Mouse (Mus musculus) spleen, postnatal 14 days (tissue): Measurements from ENCODE around the gene Btd.
"Not testable (repeated sequence)": the region's sequence is repeated elsewhere in the genome, so short reads cannot be mapped to it uniquely, and the experiment has no call there.

Experiments used
- DNase-seq, 2 experiments: peaks; one replicate each; pipeline ENCODE4 v3.0.0; 2021 to 2022; ENCODE audit warnings: low spot score in 2 of 2

Btd gene

DNA sequence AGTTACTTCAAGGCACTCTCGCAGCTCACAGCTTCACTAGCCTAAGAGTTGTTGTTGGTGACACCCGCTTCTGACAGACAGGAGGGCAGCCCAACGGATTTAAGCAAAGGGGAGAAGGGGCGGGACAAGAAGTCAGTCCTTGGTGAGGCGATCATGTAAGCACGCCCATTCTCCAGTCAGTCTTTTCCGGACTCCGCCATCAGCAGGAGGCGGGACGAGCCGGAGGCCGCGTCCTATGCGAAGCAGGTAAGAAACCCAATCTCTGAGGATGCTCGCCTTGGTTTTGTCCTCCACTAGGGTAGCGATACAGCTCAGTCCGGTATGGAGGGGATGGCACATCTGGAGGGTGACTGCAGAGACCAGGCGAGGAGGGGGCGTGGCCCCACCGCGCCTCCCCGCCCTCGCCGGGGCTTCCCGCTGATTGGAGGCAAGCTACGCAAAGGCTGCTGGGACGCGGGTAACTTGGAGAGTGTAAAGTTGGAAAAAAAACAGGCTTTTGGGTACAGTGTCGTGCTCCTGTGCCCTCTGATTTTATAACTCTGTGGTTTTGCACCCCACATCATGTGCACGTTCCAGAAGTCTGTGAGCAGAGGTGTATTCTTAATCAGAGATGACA, at the start of gene Btd, which contains the start of gene Hacl1:
Gene Btd, plus strand, starts transcription at position 139 of the 616 bp plus-strand sequence.
Gene Hacl1, minus strand, starts transcription at position 397 of the 616 bp plus-strand sequence.
- peak; percentile 68 to 79 for DNase-seq

DNA sequence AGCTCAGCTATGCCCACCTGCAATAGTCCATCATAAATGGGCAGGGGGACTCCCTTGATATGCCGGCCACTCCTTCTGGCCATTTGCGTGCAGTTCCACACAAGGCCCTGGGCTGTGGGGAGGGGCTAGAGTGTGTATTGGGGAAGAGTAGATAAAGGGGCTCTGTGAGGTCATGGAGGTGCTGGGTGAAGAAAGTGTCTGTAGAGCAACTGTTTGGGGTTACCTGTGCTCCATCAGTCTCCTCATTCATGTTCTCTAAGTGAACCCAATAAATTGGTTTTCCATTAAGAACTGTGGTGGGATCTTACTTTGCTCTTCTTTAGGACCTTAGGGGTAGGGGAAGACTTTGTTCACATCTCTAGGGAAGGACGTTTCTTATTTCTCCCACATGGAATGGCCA, 49.6 kb upstream of the Btd start, which contains the start of gene Colq:
Gene Colq, minus strand, starts transcription at position 101 of the 400 bp plus-strand sequence.
- no peak for DNase-seq

DNA sequence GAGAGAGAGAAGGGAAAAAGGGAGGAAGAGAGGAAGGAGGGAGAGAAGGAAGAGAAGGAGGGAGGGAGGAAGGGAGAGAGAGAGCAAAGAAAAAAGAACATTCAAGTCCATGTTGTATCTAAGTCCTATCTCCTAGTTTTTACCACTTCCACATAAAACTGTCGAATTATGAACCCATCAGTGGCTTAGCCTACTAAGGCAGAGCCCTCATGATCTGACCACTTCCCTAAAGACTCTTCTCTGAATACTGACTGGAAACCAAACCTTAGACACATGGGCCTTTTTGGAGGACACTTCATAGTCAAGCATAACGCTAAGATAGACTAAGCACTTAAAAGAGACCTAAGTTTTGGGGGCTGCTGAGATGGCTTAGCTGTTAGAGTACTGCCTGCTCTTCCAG, 47.8 kb upstream of the Btd start:
- no peak for DNase-seq

DNA sequence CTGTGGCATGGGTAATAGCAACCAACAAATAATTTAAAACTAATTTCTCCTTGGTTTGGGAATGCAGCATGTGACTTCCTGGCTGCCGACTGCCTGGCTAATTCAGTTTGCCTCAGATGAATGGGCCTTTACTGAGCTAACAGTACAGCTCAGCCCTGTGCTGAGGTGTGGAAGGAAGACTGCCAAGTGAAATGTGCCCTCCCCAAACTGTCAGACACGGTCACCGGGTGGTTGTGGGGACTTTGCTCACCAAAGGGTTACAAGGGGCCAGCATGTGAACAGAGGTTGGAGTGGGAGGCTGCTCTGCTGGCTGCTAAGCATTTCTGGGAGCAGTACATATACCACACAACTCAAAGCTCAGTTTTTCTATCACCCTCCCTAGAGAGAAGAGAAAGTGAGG, 46.1 kb upstream of the Btd start:
- DNase-seq, result no peak

DNA sequence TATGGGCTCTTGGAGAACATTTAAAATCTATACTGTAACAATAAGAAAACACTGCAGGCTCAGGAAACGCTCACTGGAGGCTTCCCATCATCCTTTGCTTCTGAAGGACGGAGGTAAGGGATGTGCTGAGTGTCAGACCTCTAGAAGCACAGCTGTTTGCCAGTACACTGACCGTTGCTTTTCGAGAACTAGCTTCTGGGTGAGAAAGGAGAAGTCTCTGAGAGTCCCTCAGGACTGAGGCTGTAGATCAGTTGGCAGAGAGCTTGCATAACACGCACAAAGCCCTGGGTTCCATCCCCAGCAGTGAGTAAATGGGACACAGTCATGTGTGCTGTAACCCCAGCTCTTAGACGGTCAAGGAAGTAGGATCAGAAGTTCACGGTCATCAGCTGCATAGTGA, 44.4 kb upstream of the Btd start:
- no peak for DNase-seq

DNA sequence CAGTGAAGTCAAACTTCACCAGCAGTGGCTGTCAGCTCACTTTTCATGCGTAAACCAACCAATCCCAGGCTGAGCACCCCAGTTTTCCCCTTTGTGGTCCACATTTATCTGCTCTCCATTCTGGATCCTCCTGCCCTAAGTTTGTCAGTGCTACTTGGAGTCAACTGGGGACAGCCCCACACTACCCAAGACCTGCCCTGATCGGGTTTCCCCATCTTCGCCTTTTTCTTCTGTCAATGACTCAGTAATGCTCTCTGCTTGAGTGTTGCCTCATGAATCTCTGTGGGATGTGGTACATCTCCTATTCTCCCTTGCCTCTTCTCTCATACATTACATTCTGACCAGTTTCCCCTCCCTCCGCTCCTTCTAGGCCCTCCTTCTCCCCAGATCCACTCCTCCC, 43.4 kb upstream of the Btd start:
- no peak for DNase-seq

DNA sequence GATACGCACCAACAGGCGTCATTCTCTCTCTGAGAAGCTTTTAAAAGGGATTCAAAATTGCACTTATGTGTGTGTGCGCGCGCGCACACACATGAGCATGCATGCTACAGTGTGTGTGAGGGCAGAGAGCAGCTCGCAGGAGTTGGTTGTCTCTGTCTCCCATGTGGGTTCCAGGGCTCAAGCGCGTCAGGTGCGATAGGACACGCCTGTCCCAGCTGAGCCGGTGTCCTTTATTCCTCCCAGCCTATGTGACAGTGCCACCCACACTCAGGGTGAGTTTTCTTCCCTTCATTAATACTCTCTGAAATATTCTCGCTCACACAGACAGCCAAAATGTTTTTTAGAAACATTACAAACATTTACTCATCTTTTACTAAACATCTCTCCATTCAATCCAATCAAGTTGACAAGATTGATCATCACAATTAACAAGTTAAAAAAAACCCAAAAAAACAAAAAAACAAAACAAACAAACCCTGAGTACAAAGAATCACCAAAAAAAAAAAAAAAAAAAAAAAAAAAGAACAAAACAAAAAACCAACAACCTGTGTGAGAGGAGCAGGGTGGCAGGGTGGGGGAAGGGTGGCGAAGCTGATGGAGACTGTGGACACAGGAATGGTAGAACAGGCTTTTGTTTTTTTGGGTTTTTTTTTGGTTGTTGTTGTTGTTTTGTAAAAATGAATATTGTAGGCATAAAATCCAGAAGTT, 38.8 kb upstream of the Btd start:
- no peak for DNase-seq

DNA sequence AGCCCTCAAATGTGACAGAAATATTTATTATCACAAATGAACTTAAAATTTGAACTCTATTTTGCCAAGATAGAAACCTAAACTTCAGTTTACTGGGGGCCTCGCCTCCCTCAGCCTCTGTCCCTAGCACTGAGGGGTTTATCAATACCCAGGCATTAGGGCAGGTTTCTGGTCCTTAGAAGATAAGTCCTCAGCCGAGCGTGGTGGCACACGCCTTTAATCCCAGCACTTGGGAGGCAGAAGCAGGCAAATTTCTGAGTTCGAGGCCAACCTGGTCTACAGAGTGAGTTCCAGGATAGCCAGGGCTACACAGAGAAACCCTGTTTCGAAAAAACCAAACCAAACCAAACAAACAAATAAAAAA, 38.2 kb upstream of the Btd start:
- DNase-seq, result not testable (repeated sequence)

DNA sequence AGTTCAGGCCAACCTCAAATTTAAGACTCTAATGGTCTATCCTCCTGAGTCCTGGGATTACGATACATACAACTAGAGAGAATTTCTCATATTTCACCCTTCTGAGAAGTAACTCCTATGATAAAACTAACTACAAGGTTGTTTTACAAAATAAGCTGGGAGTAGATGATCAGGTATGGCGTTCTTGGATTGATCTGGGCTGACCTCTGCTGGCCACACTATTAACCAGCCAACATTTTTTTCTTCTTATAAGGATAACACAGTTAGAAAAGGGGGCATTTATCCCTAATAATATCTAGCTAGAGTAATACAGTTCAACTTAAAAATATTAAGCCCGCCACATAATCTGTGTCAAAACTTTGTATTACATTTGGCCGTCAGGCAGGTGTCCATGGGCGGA, 35.9 kb upstream of the Btd start:
- DNase-seq, result no peak

DNA sequence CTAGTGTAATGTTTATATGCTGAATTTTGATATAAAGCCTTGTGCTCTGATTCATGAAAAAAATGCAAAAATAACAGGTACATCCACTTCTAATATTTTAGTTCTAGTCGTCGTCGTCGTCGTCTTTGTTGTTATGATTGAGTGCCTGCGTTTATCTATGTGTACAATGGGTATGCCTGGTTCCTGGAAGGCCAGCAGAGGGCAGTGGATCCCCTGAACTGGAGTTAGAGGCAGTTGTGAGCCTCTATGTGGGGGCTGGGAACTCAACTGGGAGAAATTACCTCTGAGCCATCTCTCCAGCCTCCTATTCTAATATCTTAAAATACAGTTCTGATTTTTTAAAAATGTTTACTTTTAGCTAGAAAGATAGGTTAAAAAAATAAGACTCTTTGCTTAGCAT, 35.3 kb upstream of the Btd start:
- DNase-seq, result no peak

DNA sequence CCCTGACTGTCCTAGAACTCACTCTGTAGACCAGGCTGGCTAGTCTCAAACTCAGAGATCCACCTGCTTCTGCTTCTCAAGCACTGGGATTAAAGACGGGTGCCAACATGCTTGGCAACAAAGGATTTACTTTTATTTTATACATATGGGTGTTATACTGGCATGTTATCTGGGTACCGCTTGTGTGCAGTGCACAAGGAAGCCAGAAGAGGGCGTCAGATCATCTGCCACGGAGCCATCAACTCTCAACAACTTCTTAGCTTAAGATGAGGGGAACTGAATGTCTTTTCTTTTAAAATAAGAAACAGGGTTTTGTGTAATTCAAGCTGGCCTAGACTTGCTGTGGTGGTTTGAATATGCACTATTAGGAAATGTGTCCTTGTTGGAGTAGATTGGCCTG, 28.8 kb upstream of the Btd start:
- DNase-seq, result no peak

DNA sequence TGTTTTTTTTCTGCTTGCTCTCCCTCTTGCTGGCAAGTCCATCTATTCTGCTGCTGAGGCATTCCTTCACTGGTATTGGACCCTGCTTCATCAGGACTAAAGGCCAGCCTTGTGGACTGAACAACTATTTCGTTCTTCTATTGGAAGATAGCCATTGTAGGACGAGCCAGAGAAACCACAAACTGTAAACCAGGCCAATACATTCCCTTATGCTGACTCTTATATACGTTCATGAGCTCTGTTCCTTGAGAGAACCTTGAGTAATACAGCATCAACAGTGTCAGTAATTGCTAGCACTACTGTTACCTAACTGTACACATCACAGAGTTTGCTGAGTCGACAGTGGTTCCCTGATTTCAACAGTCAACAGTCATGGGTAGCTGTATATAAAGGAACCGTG, 27.2 kb upstream of the Btd start:
- no peak for DNase-seq

DNA sequence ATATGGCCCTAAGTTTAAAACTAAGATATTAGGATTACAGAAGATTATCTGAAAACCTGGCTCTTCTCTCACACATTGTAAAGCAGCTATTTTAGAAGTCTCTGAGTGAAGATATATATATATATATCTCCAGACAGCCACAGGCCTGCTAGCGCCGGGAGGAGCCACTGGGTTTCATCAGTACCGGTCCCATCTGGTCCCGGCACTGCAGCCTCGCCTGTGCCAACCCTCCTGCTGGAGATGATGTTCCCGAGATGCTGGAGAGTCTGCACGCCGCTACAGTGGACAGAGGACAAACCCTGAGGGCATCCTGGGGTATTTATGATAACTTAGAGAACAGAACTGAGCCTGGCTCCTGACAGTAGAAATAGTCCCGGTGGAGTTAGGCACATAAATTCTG, 23.6 kb upstream of the Btd start:
- no peak for DNase-seq

DNA sequence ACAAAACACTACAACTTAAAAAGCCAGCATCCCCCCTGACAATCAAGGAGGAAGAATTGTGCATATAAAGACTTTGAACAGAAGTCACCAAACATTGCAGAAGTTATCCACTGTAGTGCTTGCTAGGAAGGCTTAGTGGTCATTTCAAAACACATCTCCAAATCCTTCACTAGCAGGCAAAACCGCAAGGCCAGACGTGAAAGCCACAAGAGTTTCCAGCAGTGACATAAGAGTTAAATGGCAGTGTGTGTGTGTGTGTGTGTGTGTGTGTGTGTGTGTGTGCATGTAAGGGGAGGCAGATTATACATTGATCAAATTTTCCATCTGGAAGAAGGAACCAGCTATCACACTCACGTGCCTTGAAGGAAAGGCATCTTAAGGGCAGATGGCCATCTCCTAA, 22.8 kb upstream of the Btd start:
- DNase-seq, result no peak

DNA sequence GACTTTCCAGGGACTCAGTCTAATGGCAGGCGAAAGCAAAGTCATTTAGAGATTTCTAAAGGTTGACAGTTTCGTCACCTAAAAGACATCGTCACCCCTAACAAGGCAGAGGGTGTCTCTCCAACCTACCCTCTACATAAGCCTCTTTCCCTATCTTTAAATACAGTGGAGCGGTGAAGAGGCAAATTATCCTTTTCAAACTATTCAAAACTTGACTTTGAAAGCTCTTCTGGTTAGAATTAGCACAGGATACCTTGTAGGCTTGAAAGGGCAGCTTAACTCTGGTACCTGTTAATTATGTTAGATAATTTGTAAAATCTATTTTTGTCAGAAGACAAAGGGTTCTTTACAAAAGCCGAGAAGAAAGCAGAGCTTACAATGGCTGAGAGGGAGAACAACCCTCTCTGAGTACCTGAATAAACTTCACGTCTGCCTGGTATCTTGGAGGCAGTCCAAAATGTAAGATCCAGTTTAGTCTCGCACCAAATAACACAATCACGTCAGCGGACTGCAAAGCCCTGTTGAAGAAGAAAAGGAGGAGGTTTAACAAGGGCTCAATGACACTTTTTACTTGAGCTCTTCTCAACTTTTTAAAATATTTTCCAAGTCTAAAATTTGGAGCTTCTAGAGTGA, 20.1 kb upstream of the Btd start:
- no peak for DNase-seq

DNA sequence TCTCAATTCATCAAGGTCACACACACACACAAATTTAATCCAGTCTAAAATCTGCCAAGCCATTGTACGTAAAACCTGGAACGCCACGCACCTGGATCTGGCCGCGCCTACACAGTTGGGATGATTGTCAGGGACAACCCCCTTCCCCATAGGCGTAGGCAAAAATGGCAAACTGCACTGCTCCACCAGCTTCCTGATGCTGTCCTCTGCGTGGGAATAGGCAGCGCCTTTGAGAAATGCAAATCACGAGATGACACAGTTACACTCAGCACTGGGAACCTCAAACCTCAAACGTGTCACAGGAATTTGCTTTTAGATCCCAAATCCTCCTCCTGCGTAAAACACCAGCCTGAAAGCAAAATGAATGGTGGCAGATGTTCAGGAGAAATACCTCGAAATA, 18.1 kb upstream of the Btd start:
- DNase-seq, result no peak

DNA sequence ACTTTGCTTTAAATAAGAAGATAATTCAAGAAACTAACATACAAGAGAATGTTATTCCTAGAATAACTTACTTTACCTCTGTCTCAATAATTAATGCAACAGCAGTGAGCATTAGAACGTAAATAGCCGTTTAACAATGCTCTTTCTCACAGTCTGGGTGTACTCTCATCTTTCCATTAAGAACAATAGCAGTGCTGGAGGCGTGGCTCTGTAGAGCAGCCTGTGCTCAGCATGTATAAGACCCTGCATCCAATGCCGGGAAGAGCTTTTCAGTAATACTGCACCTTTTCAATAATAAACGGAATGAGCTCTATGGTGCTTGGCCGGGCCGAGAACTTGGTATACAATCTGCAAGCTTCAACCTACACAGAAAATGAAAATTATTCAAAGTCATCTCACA, 10.2 kb upstream of the Btd start:
- no peak for DNase-seq

DNA sequence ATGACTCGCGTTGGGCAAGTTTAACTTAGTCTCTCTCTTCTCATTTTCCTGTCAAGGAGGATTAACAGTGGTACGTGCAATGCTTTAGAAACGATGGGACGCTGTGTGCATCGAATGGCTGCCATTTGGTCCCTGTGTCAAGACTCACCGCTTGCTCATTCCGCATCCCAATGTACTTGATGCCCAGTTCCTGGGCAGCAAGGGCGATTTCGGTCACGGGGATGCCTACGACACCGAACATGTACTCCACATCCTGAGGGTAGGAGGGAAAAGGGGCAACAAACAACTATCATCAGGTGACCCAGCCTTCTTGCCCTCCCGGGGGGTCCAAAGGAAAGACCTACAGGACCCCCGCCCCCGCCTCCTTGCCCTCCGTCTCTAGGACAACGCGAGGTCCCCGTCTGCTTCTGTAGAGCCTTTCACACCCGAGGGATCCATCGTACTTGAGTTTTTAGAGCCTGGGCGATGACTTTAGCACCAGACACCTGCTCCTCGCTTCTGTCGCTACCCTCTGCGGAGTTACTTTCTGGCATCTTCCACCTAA, 410 bp upstream of the Btd start, which contains the start of gene Gm49387:
Gene Gm49387, minus strand, starts transcription at position 533 of the 544 bp plus-strand sequence.
- no peak for DNase-seq

DNA sequence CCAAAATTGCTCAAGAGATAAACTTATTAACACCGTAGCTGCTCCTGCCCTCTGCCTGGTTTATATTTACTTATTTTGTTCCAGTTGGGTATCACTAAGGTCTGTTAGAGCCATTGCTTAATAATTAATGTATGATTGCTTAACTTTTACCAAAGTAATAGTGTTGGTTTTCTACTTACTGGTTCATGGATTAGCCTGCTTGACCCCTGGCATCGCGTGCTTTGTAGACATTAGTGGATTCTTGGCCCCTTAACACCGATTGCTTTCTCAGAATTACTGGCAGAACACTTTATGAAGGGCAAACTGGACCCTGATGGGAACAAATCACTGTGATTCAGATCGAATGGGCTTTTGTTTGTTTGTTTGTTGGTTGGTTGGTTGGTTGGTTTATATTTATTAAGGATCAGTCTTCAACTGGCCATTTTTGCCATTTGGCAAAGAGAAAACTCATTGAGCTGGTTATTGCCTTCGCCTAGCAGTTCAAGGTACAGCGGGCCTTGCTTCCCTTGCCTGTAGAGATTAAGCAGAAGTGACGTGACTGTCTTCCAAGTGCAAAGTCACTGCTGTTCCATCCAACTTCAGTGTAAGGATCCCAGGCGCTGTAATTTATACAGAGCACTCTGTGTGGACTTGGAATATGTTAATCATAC, 803 bp downstream of the Btd start:
- DNase-seq, result no peak

DNA sequence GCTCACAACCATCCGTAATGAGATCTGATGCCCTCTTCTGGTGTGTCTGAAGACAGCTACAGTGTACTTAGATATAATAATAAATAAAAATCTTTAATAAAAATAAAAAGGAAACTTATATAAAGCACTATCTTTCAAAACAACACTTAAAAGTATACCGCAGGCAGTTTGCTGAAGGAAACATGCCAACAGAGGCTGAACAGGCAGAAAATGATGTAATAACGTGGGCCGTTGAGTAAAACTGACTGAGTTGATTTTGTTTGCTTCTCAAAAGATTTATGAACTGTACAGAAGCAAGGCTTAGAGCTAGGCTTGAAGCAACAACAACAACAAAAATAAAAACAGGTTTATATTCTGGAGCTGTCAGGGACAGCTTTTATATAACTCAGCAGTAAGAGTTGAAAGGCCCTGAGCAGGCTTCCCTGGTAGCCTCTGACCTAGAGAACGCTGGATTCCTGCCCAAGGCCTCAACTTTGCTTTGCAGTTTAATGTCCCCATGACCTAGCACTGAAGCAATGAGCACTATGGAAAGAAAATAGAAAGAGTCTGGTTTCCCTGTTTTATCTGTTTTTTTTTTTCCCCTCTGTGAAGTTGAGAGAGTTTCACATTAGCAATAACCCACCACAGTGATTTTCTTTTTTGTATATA, 3.5 kb downstream of the Btd start:
- DNase-seq, result no peak

DNA sequence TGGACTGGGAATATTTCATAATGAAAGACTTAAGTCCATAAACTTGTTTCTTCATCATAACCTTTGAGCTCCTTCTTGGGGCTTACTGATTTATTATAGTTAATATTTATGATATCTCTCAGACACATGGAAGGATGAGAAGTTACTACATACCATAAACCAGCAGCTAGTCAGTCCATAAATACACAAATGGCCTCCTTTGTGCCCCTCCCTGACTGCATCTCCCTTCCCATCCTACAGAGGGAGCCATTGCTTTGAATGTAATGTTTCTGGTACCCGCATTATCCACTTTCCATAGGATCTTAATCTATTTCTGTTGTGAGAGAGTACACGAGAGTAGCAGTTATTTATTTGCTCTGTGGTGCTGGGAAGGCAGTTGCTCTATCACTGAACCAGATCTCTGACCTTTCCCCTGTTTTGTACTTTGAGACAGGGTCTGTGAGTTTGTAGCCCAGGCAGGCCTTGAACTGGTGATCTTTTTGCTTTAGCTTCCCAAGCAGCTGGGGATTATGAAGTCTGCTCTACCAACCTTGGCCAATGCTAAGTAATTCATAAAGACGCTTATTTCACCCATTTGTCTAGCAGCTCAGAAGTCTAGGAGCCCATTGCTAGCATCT, 4.2 kb downstream of the Btd start:
- no peak for DNase-seq
